Mouse (Mus musculus): ENCODE data around the gene Aplp1. TPM values are rescaled to one million over a fixed set of nuclear protein-coding genes. Genes with fewer than 3 reads are reported as not detected.

The Aplp1 gene
- total and polyA plus RNA-seq, 2 experiments from 2014 or later = 682 to 840 TPM

GRCm38 (mm10) chr7:30394871-30395270 lies 50.5 kb downstream of the Aplp1 start:
- Histone ChIP-seq H3K4me3 (ENCODE audit: low read length) (no peak overlapping the region), H3K9me3 (ENCODE audit: low read length) (no peaks in the 10 kb centered on the region), H3K36me3 (ENCODE audit: insufficient read depth, low read length) (no peaks in the 10 kb centered on the region), H3K27me3 (ENCODE audit: insufficient read depth, low read length) (no peaks in the 10 kb centered on the region), H3K27ac (no peak overlapping the region), H3K4me2 (ENCODE audit: low read depth, low read length) (no peak overlapping the region), H3K4me1 (ENCODE audit: insufficient read depth, low read length) (no peaks in the 10 kb centered on the region), H3K9ac (replicated peaks; ENCODE audit: low read length) (no peak overlapping the region)
- peak; percentile 21; the same call in 1 of the 2 replicates for TF ChIP-seq CTCF (IDR thresholded peaks at IDR 0.05; ENCODE audit: low read depth)
- WGBS = 51% methylated on average over 2 of the region's 2 CpGs
- no peak for DNase-seq (ENCODE audit: low spot score)
- no peak for ATAC-seq

- H3K27me3 ChIP-seq (ENCODE audit: insufficient read depth, low read length) = no peaks in the 10 kb centered on the region
- H3K4me2 ChIP-seq (ENCODE audit: low read depth, low read length) = no peak overlapping the region
- no peak for TF ChIP-seq CTCF (IDR thresholded peaks at IDR 0.05; ENCODE audit: low read depth)
- no peak overlapping the region for H3K27ac ChIP-seq
- no peak overlapping the region for H3K4me3 ChIP-seq (ENCODE audit: low read length)
- H3K9ac ChIP-seq (replicated peaks; ENCODE audit: low read length) = no peak overlapping the region
- no peaks in the 10 kb centered on the region for H3K36me3 ChIP-seq (ENCODE audit: insufficient read depth, low read length)
- WGBS = 57% methylated on average over 11 of the region's 11 CpGs
- H3K9me3 ChIP-seq (ENCODE audit: low read length) = no peaks in the 10 kb centered on the region
- DNase-seq (ENCODE audit: low spot score) = no peak
- peak; percentile 35; the same call in 1 of the 2 replicates for ATAC-seq
- H3K4me1 ChIP-seq (ENCODE audit: insufficient read depth, low read length) = no peaks in the 10 kb centered on the region
These were observed 51.0 kb downstream of the Aplp1 start for GRCm38 (mm10) chr7:30394379-30394778.

- Histone ChIP-seq H3K36me3 (ENCODE audit: insufficient read depth, low read length) (no peaks in the 10 kb centered on the region), H3K27me3 (ENCODE audit: insufficient read depth, low read length) (no peaks in the 10 kb centered on the region), H3K4me3 (ENCODE audit: low read length) (no peak overlapping the region), H3K9me3 (ENCODE audit: low read length) (no peaks in the 10 kb centered on the region), H3K9ac (replicated peaks; ENCODE audit: low read length) (no peak overlapping the region), H3K27ac (0 out of 2 replicates have a peak overlapping the region, but pooled peaks have one; percentile 7), H3K4me1 (ENCODE audit: insufficient read depth, low read length) (no peaks in the 10 kb centered on the region), H3K4me2 (ENCODE audit: low read depth, low read length) (no peak overlapping the region)
- no peak for TF ChIP-seq CTCF (IDR thresholded peaks at IDR 0.05; ENCODE audit: low read depth)
- DNase-seq (ENCODE audit: low spot score) (no peak), ATAC-seq (no peak)
- 87% methylated on average over 4 of the region's 4 CpGs for WGBS
These were observed 51.7 kb downstream of the Aplp1 start for GRCm38 (mm10) chr7:30393631-30394030.

GRCm38 (mm10) chr7:30392746-30393520 lies 52.4 kb downstream of the Aplp1 start:
- Histone ChIP-seq H3K36me3 (ENCODE audit: insufficient read depth, low read length) (no peaks in the 10 kb centered on the region), H3K4me1 (ENCODE audit: insufficient read depth, low read length) (no peaks in the 10 kb centered on the region)
- no peak for TF ChIP-seq CTCF (IDR thresholded peaks at IDR 0.05; ENCODE audit: low read depth)

More at GRCm38 (mm10) chr7:30392746-30393520, 52.4 kb downstream of the Aplp1 start:
- WGBS = 75% methylated on average over 4 of the region's 4 CpGs
- Histone ChIP-seq H3K9me3 (ENCODE audit: low read length) (no peaks in the 10 kb centered on the region), H3K4me2 (ENCODE audit: low read depth, low read length) (no peak overlapping the region), H3K27ac (no peak overlapping the region), H3K27me3 (ENCODE audit: insufficient read depth, low read length) (no peaks in the 10 kb centered on the region), H3K4me3 (ENCODE audit: low read length) (no peak overlapping the region), H3K9ac (replicated peaks; ENCODE audit: low read length) (no peak overlapping the region)
- no peak for DNase-seq (ENCODE audit: low spot score)
- no peak for ATAC-seq

Other genes with a start within 250 kb of the Aplp1 start
Only the 30 nearest of the 34 such genes appear.
- gene Tbcb, start 213.3 kb downstream of the Aplp1 start, total RNA-seq (2014; rRNA removed) = 123 and 129 TPM in 2 replicates
- gene Tbcb, start 213.3 kb downstream of the Aplp1 start, polyA plus RNA-seq (2015; fragmentation: Nextera tagmentation; extraction: Ambion mirVana) = 466 and 473 TPM in 2 replicates
- gene Ovol3, start 209.8 kb downstream of the Aplp1 start, total RNA-seq (2014; rRNA removed) = not detected in 2 replicates
- not detected in 2 replicates for gene Ovol3, start 209.8 kb downstream of the Aplp1 start, polyA plus RNA-seq (2015; fragmentation: Nextera tagmentation; extraction: Ambion mirVana)
- 1.0 TPM in 1 of 2 replicates, not detected in the other for gene Thap8, start 165.4 kb downstream of the Aplp1 start, total RNA-seq (2014; rRNA removed)
- gene Thap8, start 165.4 kb downstream of the Aplp1 start, polyA plus RNA-seq (2015; fragmentation: Nextera tagmentation; extraction: Ambion mirVana) = 0.52 and 0.76 TPM in 2 replicates
- gene Wdr62, start 165.1 kb downstream of the Aplp1 start, total RNA-seq (2014; rRNA removed) = 4.3 and 7.0 TPM in 2 replicates
- gene Wdr62, start 165.1 kb downstream of the Aplp1 start, polyA plus RNA-seq (2015; fragmentation: Nextera tagmentation; extraction: Ambion mirVana) = 3.7 and 4.0 TPM in 2 replicates
- 144 and 172 TPM in 2 replicates for gene Clip3, start 153.8 kb downstream of the Aplp1 start, total RNA-seq (2014; rRNA removed)
- 106 and 118 TPM in 2 replicates for gene Clip3, start 153.8 kb downstream of the Aplp1 start, polyA plus RNA-seq (2015; fragmentation: Nextera tagmentation; extraction: Ambion mirVana)
- gene Alkbh6, start 136.8 kb downstream of the Aplp1 start, total RNA-seq (2014; rRNA removed) = 75.4 and 116 TPM in 2 replicates
- gene Alkbh6, start 136.8 kb downstream of the Aplp1 start, polyA plus RNA-seq (2015; fragmentation: Nextera tagmentation; extraction: Ambion mirVana) = 129 and 131 TPM in 2 replicates
- 13.2 and 16.5 TPM in 2 replicates for gene Syne4, start 130.7 kb downstream of the Aplp1 start, total RNA-seq (2014; rRNA removed)
- 11.4 and 12.6 TPM in 2 replicates for gene Syne4, start 130.7 kb downstream of the Aplp1 start, polyA plus RNA-seq (2015; fragmentation: Nextera tagmentation; extraction: Ambion mirVana)
- gene E130208F15Rik, start 123.8 kb downstream of the Aplp1 start, total RNA-seq (2014; rRNA removed) = 1.8 TPM in 1 of 2 replicates, not detected in the other
- gene E130208F15Rik, start 123.8 kb downstream of the Aplp1 start, polyA plus RNA-seq (2015; fragmentation: Nextera tagmentation; extraction: Ambion mirVana) = 0.79 TPM in 1 of 2 replicates, not detected in the other
- 12.9 and 14.7 TPM in 2 replicates for gene Sdhaf1, start 121.6 kb downstream of the Aplp1 start, total RNA-seq (2014; rRNA removed)
- gene Sdhaf1, start 121.6 kb downstream of the Aplp1 start, polyA plus RNA-seq (2015; fragmentation: Nextera tagmentation; extraction: Ambion mirVana) = 17.8 and 19.3 TPM in 2 replicates
- gene Lrfn3, start 82.8 kb downstream of the Aplp1 start, total RNA-seq (2014; rRNA removed) = 45.9 and 47.4 TPM in 2 replicates
- 17.5 and 18.1 TPM in 2 replicates for gene Lrfn3, start 82.8 kb downstream of the Aplp1 start, polyA plus RNA-seq (2015; fragmentation: Nextera tagmentation; extraction: Ambion mirVana)
- gene Tyrobp, start 31.8 kb downstream of the Aplp1 start, total RNA-seq (2014; rRNA removed) = 37.3 and 59.9 TPM in 2 replicates
- 50.3 and 56.1 TPM in 2 replicates for gene Tyrobp, start 31.8 kb downstream of the Aplp1 start, polyA plus RNA-seq (2015; fragmentation: Nextera tagmentation; extraction: Ambion mirVana)
- gene Hcst, start 25.7 kb downstream of the Aplp1 start, total RNA-seq (2014; rRNA removed) = not detected in 2 replicates
- 0.84 and 1.0 TPM in 2 replicates for gene Hcst, start 25.7 kb downstream of the Aplp1 start, polyA plus RNA-seq (2015; fragmentation: Nextera tagmentation; extraction: Ambion mirVana)
- 1.9 and 3.7 TPM in 2 replicates for gene Nfkbid, start 23.8 kb downstream of the Aplp1 start, total RNA-seq (2014; rRNA removed)
- 2.1 TPM in 2 replicates for gene Nfkbid, start 23.8 kb downstream of the Aplp1 start, polyA plus RNA-seq (2015; fragmentation: Nextera tagmentation; extraction: Ambion mirVana)
- 10.7 and 14.7 TPM in 2 replicates for gene Kirrel2, start 12.2 kb upstream of the Aplp1 start, total RNA-seq (2014; rRNA removed)
- 4.4 and 5.8 TPM in 2 replicates for gene Kirrel2, start 12.2 kb upstream of the Aplp1 start, polyA plus RNA-seq (2015; fragmentation: Nextera tagmentation; extraction: Ambion mirVana)
- 2.3 and 2.4 TPM in 2 replicates for gene Nphs1, start 12.8 kb upstream of the Aplp1 start, total RNA-seq (2014; rRNA removed)
- 0.50 and 1.0 TPM in 2 replicates for gene Nphs1, start 12.8 kb upstream of the Aplp1 start, polyA plus RNA-seq (2015; fragmentation: Nextera tagmentation; extraction: Ambion mirVana)
- not detected in 2 replicates for gene Prodh2, start 48.1 kb upstream of the Aplp1 start, total RNA-seq (2014; rRNA removed)
- gene Prodh2, start 48.1 kb upstream of the Aplp1 start, polyA plus RNA-seq (2015; fragmentation: Nextera tagmentation; extraction: Ambion mirVana) = 0.24 TPM in 1 of 2 replicates, not detected in the other
- gene Arhgap33, start 89.5 kb upstream of the Aplp1 start, total RNA-seq (2014; rRNA removed) = 55.7 and 59.7 TPM in 2 replicates
- 64.8 and 73.1 TPM in 2 replicates for gene Arhgap33, start 89.5 kb upstream of the Aplp1 start, polyA plus RNA-seq (2015; fragmentation: Nextera tagmentation; extraction: Ambion mirVana)
- gene Hspb6, start 106.6 kb upstream of the Aplp1 start, total RNA-seq (2014; rRNA removed) = 5.6 and 6.4 TPM in 2 replicates
- 15.8 and 16.3 TPM in 2 replicates for gene Hspb6, start 106.6 kb upstream of the Aplp1 start, polyA plus RNA-seq (2015; fragmentation: Nextera tagmentation; extraction: Ambion mirVana)
- gene Proser3, start 106.8 kb upstream of the Aplp1 start, total RNA-seq (2014; rRNA removed) = 13.1 and 14.0 TPM in 2 replicates
- 3.0 and 3.1 TPM in 2 replicates for gene Proser3, start 106.8 kb upstream of the Aplp1 start, polyA plus RNA-seq (2015; fragmentation: Nextera tagmentation; extraction: Ambion mirVana)
- 14.3 and 21.0 TPM in 2 replicates for gene Lin37, start 114.3 kb upstream of the Aplp1 start, total RNA-seq (2014; rRNA removed)
- 45.0 and 48.0 TPM in 2 replicates for gene Lin37, start 114.3 kb upstream of the Aplp1 start, polyA plus RNA-seq (2015; fragmentation: Nextera tagmentation; extraction: Ambion mirVana)
- gene U2af1l4, start 117.8 kb upstream of the Aplp1 start, total RNA-seq (2014; rRNA removed) = 41.7 and 53.4 TPM in 2 replicates
- gene U2af1l4, start 117.8 kb upstream of the Aplp1 start, polyA plus RNA-seq (2015; fragmentation: Nextera tagmentation; extraction: Ambion mirVana) = 103 and 104 TPM in 2 replicates
- 2.9 and 3.7 TPM in 2 replicates for gene Gm49396, start 117.8 kb upstream of the Aplp1 start, total RNA-seq (2014; rRNA removed)
- gene Gm49396, start 117.8 kb upstream of the Aplp1 start, polyA plus RNA-seq (2015; fragmentation: Nextera tagmentation; extraction: Ambion mirVana) = 6.4 and 7.0 TPM in 2 replicates
- 72.0 and 90.4 TPM in 2 replicates for gene Psenen, start 118.1 kb upstream of the Aplp1 start, total RNA-seq (2014; rRNA removed)
- 154 and 155 TPM in 2 replicates for gene Psenen, start 118.1 kb upstream of the Aplp1 start, polyA plus RNA-seq (2015; fragmentation: Nextera tagmentation; extraction: Ambion mirVana)
- 5.6 TPM in 1 of 2 replicates, not detected in the other for gene Igflr1, start 119.9 kb upstream of the Aplp1 start, total RNA-seq (2014; rRNA removed)
- 2.6 and 3.4 TPM in 2 replicates for gene Igflr1, start 119.9 kb upstream of the Aplp1 start, polyA plus RNA-seq (2015; fragmentation: Nextera tagmentation; extraction: Ambion mirVana)
- 27.1 and 36.7 TPM in 2 replicates for gene Kmt2b, start 143.2 kb upstream of the Aplp1 start, total RNA-seq (2014; rRNA removed)
- 6.7 and 7.1 TPM in 2 replicates for gene Kmt2b, start 143.2 kb upstream of the Aplp1 start, polyA plus RNA-seq (2015; fragmentation: Nextera tagmentation; extraction: Ambion mirVana)
- not detected in 2 replicates for gene Zbtb32, start 153.4 kb upstream of the Aplp1 start, total RNA-seq (2014; rRNA removed)
- gene Zbtb32, start 153.4 kb upstream of the Aplp1 start, polyA plus RNA-seq (2015; fragmentation: Nextera tagmentation; extraction: Ambion mirVana) = 0.18 and 0.23 TPM in 2 replicates
- gene Upk1a, start 167.3 kb upstream of the Aplp1 start, total RNA-seq (2014; rRNA removed) = 0.14 and 0.99 TPM in 2 replicates
- 0.62 and 0.99 TPM in 2 replicates for gene Upk1a, start 167.3 kb upstream of the Aplp1 start, polyA plus RNA-seq (2015; fragmentation: Nextera tagmentation; extraction: Ambion mirVana)
- 352 and 389 TPM in 2 replicates for gene Cox6b1, start 180.6 kb upstream of the Aplp1 start, total RNA-seq (2014; rRNA removed)
- gene Cox6b1, start 180.6 kb upstream of the Aplp1 start, polyA plus RNA-seq (2015; fragmentation: Nextera tagmentation; extraction: Ambion mirVana) = 1,552 and 1,572 TPM in 2 replicates
- gene Etv2, start 190.3 kb upstream of the Aplp1 start, total RNA-seq (2014; rRNA removed) = not detected in 2 replicates
- not detected in 2 replicates for gene Etv2, start 190.3 kb upstream of the Aplp1 start, polyA plus RNA-seq (2015; fragmentation: Nextera tagmentation; extraction: Ambion mirVana)
- 162 and 169 TPM in 2 replicates for gene Rbm42, start 204.8 kb upstream of the Aplp1 start, total RNA-seq (2014; rRNA removed)
- 116 and 118 TPM in 2 replicates for gene Rbm42, start 204.8 kb upstream of the Aplp1 start, polyA plus RNA-seq (2015; fragmentation: Nextera tagmentation; extraction: Ambion mirVana)